Mouse (Mus musculus) gastrocnemius, postnatal 25 days (tissue): ENCODE data around the gene Gm27021. TPM values are rescaled to one million over a fixed set of nuclear protein-coding genes. Genes with fewer than 3 reads are reported as not detected.

ENCODE experiments used
- DNase-seq: peaks from one replicate; pipeline ENCODE4 v3.0.0; 2022
- total RNA-seq, 2 experiments: library from RNA; stranded (reverse); gene quantifications; 1 replicate in 1 of 2; 2 replicates in 1 of 2; pipeline ENCODE4 v1.2.3; 2021

Gm27021 gene
- total RNA-seq, 2 experiments from 2014 or later: not detected

- DNase-seq: no peak
Observed at GRCm38 (mm10) chr8:120566681-120567080, 101.2 kb downstream of the Gm27021 start.

- no peak for DNase-seq
Observed at GRCm38 (mm10) chr8:120565151-120565711, 102.6 kb downstream of the Gm27021 start.

GRCm38 (mm10) chr8:120563851-120564837 lies 103.7 kb downstream of the Gm27021 start:
- peak; percentile 83 for DNase-seq

GRCm38 (mm10) chr8:120563348-120563724 lies 104.5 kb downstream of the Gm27021 start:
- DNase-seq: no peak

- no peak for DNase-seq
Observed at GRCm38 (mm10) chr8:120562680-120563347, 105.1 kb downstream of the Gm27021 start.

- DNase-seq: no peak
Observed at GRCm38 (mm10) chr8:120561539-120562435, 106.1 kb downstream of the Gm27021 start.

- DNase-seq: no peak
Observed at GRCm38 (mm10) chr8:120560535-120560934, 107.3 kb downstream of the Gm27021 start.

- no peak for DNase-seq
Observed at GRCm38 (mm10) chr8:120559654-120560053, 108.2 kb downstream of the Gm27021 start.

Other genes starting within 250 kb of the Gm27021 start
- gene Gins2, start 78.8 kb downstream of the Gm27021 start, total RNA-seq: 1 to 10 TPM; 1.0 to 1.3 TPM
- gene 1190005I06Rik, start 20.4 kb downstream of the Gm27021 start, total RNA-seq: under 1 TPM; 0.67 to 0.70 TPM
- gene Cox4i1, start 143 bp upstream of the Gm27021 start, total RNA-seq: 1,000 to 10,000 TPM; 1,728 to 1,814 TPM
- 10 to 100 TPM; 28.0 to 28.1 TPM for gene Emc8, start 494 bp upstream of the Gm27021 start, total RNA-seq
- gene Irf8, start 68.3 kb upstream of the Gm27021 start, total RNA-seq: 1 to 10 TPM; 3.9 to 5.0 TPM